Mouse (Mus musculus) heart, postnatal 0 days (tissue): ENCODE measurements at regions not wholly inside any gene's neighbourhood (a gene's known extent, or its start where the extent isn't known, plus 50 kb on each side); places are given as distances from the start of the nearest gene placed in this dataset.

ENCODE experiments used
- CTCF ChIP-seq: IDR thresholded peaks from 2 replicates; pipeline ENCODE4 v1.5.1; 2016; ENCODE audit warnings: antibody characterized with exemption, control low read depth, low read depth
- EP300 ChIP-seq: IDR thresholded peaks from 2 replicates; pipeline ENCODE4 v1.6.1; 2016; ENCODE audit warnings: antibody characterized with exemption, low read depth

GRCm38 (mm10) chr1:137567526-137567925, 607.3 kb upstream of the Nr5a2 start:
- no peak for TF ChIP-seq CTCF
- TF ChIP-seq EP300 = no peak
